17 mouse cellular contexts compared by ENCODE assay signal in the genomic region with DNA sequence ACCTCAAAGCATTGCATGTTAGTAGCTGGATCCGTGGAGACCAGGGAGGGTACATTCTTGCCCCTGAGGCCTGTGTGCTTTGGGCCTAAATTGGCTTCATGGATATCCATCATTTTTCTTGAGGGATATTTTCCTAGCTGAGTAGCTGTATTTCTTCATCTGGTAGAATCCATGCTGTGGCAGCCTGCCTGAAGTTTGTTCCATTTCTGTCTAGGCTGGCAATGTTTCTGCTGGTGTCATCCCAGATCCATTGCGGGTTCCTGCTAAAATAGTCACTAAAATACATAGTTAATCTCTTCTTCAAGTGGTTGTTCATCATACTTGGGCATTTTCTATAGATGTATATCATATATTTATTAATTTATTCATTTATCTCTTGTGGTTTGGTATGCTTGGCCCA.
"Had no signal": no experiment of that assay in that cellular context is flagged by ENCODE, and none has a peak within 500 bp of the region (broad histone marks: within the 10 kb centered on the region; RNA-seq: fewer than 3 reads in every experiment).

No protein-coding gene starts in this region.

- ATAC-seq: intestine, embryonic 16.5 days; liver, embryonic 12.5 days had no signal

- H3K9me3 ChIP-seq: kidney, embryonic 15.5 days; limb, embryonic 15.5 days; midbrain, embryonic 10.5 days; neural tube, embryonic 15.5 days; stomach, embryonic 15.5 days had no signal

- H3K27ac ChIP-seq: kidney, embryonic 15.5 days; limb, embryonic 15.5 days; liver, embryonic 12.5 days; midbrain, embryonic 10.5 days; neural tube, embryonic 15.5 days; stomach, embryonic 15.5 days had no signal

- H3K4me2 ChIP-seq: kidney, embryonic 15.5 days; limb, embryonic 15.5 days; liver, embryonic 12.5 days; lung, embryonic 14.5 days; neural tube, embryonic 15.5 days; stomach, embryonic 15.5 days had no signal

- DNase-seq: kidney, adult 2 months; kidney, postnatal 14 days; layer of hippocampus, postnatal 36 days; lung, embryonic 14.5 days; lung, postnatal 10 days; lung, postnatal 4 days; midbrain, embryonic 14.5 days; thymus, adult 2 months; thymus, postnatal 25 days had no signal

- H3K9ac ChIP-seq: kidney, embryonic 15.5 days; limb, embryonic 15.5 days; liver, embryonic 12.5 days; lung, embryonic 14.5 days; neural tube, embryonic 15.5 days; stomach, embryonic 15.5 days had no signal

- H3K27me3 ChIP-seq: kidney, embryonic 15.5 days; limb, embryonic 15.5 days; liver, embryonic 12.5 days; neural tube, embryonic 15.5 days; stomach, embryonic 15.5 days had no signal

- H3K4me3 ChIP-seq: kidney, embryonic 15.5 days; limb, embryonic 15.5 days; liver, embryonic 12.5 days; midbrain, embryonic 10.5 days; myocyte; neural tube, embryonic 15.5 days; stomach, embryonic 15.5 days had no signal

- H3K36me3 ChIP-seq: kidney, embryonic 15.5 days; limb, embryonic 15.5 days; liver, embryonic 12.5 days; midbrain, embryonic 10.5 days; neural tube, embryonic 15.5 days; stomach, embryonic 15.5 days had no signal

- H3K4me1 ChIP-seq: kidney, embryonic 15.5 days; limb, embryonic 15.5 days; liver, embryonic 12.5 days; midbrain, embryonic 10.5 days; neural tube, embryonic 15.5 days; stomach, embryonic 15.5 days had no signal
